Mouse (Mus musculus) activated CD4-positive, CD25-positive, alpha-beta regulatory T cell (primary cell): ENCODE data around the gene Unc119. TPM values are rescaled to one million over a fixed set of nuclear protein-coding genes. Genes with fewer than 3 reads are reported as not detected.

Experiments
- polyA plus RNA-seq, 2 experiments: library from polyadenylated mRNA; unstranded; fragments of 100-300 nt; shearing (Covaris generic); gene quantifications; one replicate each; pipeline ENCODE4 v1.2.1; 2017

Gene Unc119
- 100 to 1,000 TPM in 1 of 2 experiments, 10 to 100 TPM in 1; 57.5 to 101 TPM for polyA plus RNA-seq

GRCm38 (mm10) chr11:78343381-78344327 is at the start of gene Unc119:
Gene Unc119, plus strand, starts transcription at chr11:78343482.

GRCm38 (mm10) chr11:78301357-78302084 is 41.8 kb upstream of the Unc119 start, which contains the start of gene Spag5:
Gene Spag5, plus strand, starts transcription at chr11:78301529.

GRCm38 (mm10) chr11:78322860-78323259 is 20.4 kb upstream of the Unc119 start, which contains the start of gene Aldoc:
Gene Aldoc, plus strand, starts transcription at chr11:78322968.

GRCm38 (mm10) chr11:78327634-78328511 is 15.4 kb upstream of the Unc119 start, which contains the start of gene Pigs:
Gene Pigs, plus strand, starts transcription at chr11:78328415.

GRCm38 (mm10) chr11:78386508-78387043 is 43.3 kb downstream of the Unc119 start, which contains the start of gene Foxn1:
Gene Foxn1, minus strand, starts transcription at chr11:78386558.

Other genes with a start within 250 kb of the Unc119 start
- gene Fam222b, start 248.8 kb upstream of the Unc119 start, polyA plus RNA-seq: 10 to 100 TPM; 15.3 to 18.3 TPM
- gene Traf4, start 177.9 kb upstream of the Unc119 start, polyA plus RNA-seq: 10 to 100 TPM; 33.0 to 39.8 TPM
- gene Nek8, start 166.8 kb upstream of the Unc119 start, polyA plus RNA-seq: 10 to 100 TPM in 1 of 2 experiments, 1 to 10 TPM in 1; 9.3 to 10.9 TPM
- 1 to 10 TPM; 4.7 to 5.4 TPM for gene Tlcd1, start 166.8 kb upstream of the Unc119 start, polyA plus RNA-seq
- gene Rpl23a, start 159.9 kb upstream of the Unc119 start, polyA plus RNA-seq: 1,000 to 10,000 TPM; 1,180 to 2,194 TPM
- under 1 TPM; 0.91 to 0.97 TPM for gene Rab34, start 155.1 kb upstream of the Unc119 start, polyA plus RNA-seq
- gene Proca1, start 150.1 kb upstream of the Unc119 start, polyA plus RNA-seq: under 1 TPM; 0.29 to 0.55 TPM
- gene Sdf2, start 97.7 kb upstream of the Unc119 start, polyA plus RNA-seq: 10 to 100 TPM; 78.8 to 95.9 TPM
- 10 to 100 TPM; 15.5 to 29.0 TPM for gene Supt6, start 97.5 kb upstream of the Unc119 start, polyA plus RNA-seq
- gene 2610507B11Rik, start 81.7 kb upstream of the Unc119 start, polyA plus RNA-seq: 10 to 100 TPM; 40.4 to 65.7 TPM
- under 1 TPM; 0.27 to 0.36 TPM for gene BC030499, start 52.6 kb upstream of the Unc119 start, polyA plus RNA-seq
- gene Spag5, start 42.0 kb upstream of the Unc119 start, polyA plus RNA-seq: 1 to 10 TPM; 5.3 to 6.0 TPM
- gene Aldoc, start 20.5 kb upstream of the Unc119 start, polyA plus RNA-seq: 10 to 100 TPM in 1 of 2 experiments, 1 to 10 TPM in 1; 2.4 to 12.9 TPM
- 100 to 1,000 TPM in 1 of 2 experiments, 10 to 100 TPM in 1; 70.7 to 114 TPM for gene Pigs, start 15.1 kb upstream of the Unc119 start, polyA plus RNA-seq
- gene Foxn1, start 43.1 kb downstream of the Unc119 start, polyA plus RNA-seq: not detected
- not detected for gene Slc13a2, start 78.7 kb downstream of the Unc119 start, polyA plus RNA-seq
- gene Slc46a1, start 122.2 kb downstream of the Unc119 start, polyA plus RNA-seq: 1 to 10 TPM in 1 of 2 experiments, under 1 TPM in 1; 0.78 to 1.3 TPM
- gene Sarm1, start 154.3 kb downstream of the Unc119 start, polyA plus RNA-seq: 1 to 10 TPM; 1.8 to 2.3 TPM
- not detected for gene Vtn, start 155.6 kb downstream of the Unc119 start, polyA plus RNA-seq
- under 1 TPM in 1 of 2 experiments, not detected in 1; 0.34 TPM for gene Sebox, start 160.0 kb downstream of the Unc119 start, polyA plus RNA-seq
- gene Tmem199, start 168.7 kb downstream of the Unc119 start, polyA plus RNA-seq: 10 to 100 TPM; 36.5 to 43.8 TPM
- 10 to 100 TPM; 37.7 to 57.4 TPM for gene Poldip2, start 168.7 kb downstream of the Unc119 start, polyA plus RNA-seq
- gene Tnfaip1, start 192.8 kb downstream of the Unc119 start, polyA plus RNA-seq: 10 to 100 TPM; 11.1 to 19.9 TPM
- 100 to 1,000 TPM; 104 to 119 TPM for gene Ift20, start 192.9 kb downstream of the Unc119 start, polyA plus RNA-seq
- 10 to 100 TPM; 10.6 to 14.5 TPM for gene Tmem97, start 207.3 kb downstream of the Unc119 start, polyA plus RNA-seq